Mouse (Mus musculus): ENCODE data around the gene Wsb2. TPM values are rescaled to one million over a fixed set of nuclear protein-coding genes. Genes with fewer than 3 reads are reported as not detected.

The Wsb2 gene
- 54.5 and 70.9 TPM in 2 replicates for total RNA-seq (2023)

GRCm38 (mm10) chr5:117357129-117357477, at the start of gene Wsb2:
Wsb2 (plus strand) TSS chr5:117357304.

GRCm38 (mm10) chr5:117318741-117319629, 38.1 kb upstream of the Wsb2 start, which contains the start of gene Vsig10:
Vsig10 (plus strand) TSS chr5:117319083.

GRCm38 (mm10) chr5:117388877-117389276, 31.8 kb downstream of the Wsb2 start, which contains the start of gene Rfc5:
Rfc5 (minus strand) TSS chr5:117389047.

GRCm38 (mm10) chr5:117413507-117414501, 56.7 kb downstream of the Wsb2 start, which contains the start of gene Ksr2:
Ksr2 (plus strand) TSS chr5:117414000.

Other genes with a start within 250 kb of the Wsb2 start
- 68.1 and 71.2 TPM in 2 replicates for gene Suds3, start 241.2 kb upstream of the Wsb2 start, total RNA-seq (2023)
- 63.4 and 73.1 TPM in 2 replicates for gene Taok3, start 237.2 kb upstream of the Wsb2 start, total RNA-seq (2023)
- gene Pebp1, start 69.7 kb upstream of the Wsb2 start, total RNA-seq (2023) = 33.3 and 36.5 TPM in 2 replicates
- gene Vsig10, start 38.2 kb upstream of the Wsb2 start, total RNA-seq (2023) = 5.2 and 7.8 TPM in 2 replicates
- 23.5 and 30.3 TPM in 2 replicates for gene Rfc5, start 31.7 kb downstream of the Wsb2 start, total RNA-seq (2023)
- gene Ksr2, start 56.7 kb downstream of the Wsb2 start, total RNA-seq (2023) = 0.02 TPM in 1 of 2 replicates, not detected in the other

All from neutrophil, adult 65 days (primary cell).